Mouse (Mus musculus) urinary bladder, adult 18-20 months (tissue): ENCODE measurements at regions not wholly inside any gene's neighbourhood (a gene's known extent, or its start where the extent isn't known, plus 50 kb on each side); places are given as distances from the start of the nearest gene placed in this dataset.

Experiments
- DNase-seq, 2 experiments: peaks; one replicate each; pipeline ENCODE4 v3.0.0; 2022; ENCODE audit warnings: low spot score in 2 of 2, mixed read lengths in 2 of 2

GRCm38 (mm10) chr7:111134496-111134895 lies 51.7 kb upstream of the Eif4g2 start:
- DNase-seq = no peak
